Mouse (Mus musculus): ENCODE measurements around the gene Golph3.

DNA sequence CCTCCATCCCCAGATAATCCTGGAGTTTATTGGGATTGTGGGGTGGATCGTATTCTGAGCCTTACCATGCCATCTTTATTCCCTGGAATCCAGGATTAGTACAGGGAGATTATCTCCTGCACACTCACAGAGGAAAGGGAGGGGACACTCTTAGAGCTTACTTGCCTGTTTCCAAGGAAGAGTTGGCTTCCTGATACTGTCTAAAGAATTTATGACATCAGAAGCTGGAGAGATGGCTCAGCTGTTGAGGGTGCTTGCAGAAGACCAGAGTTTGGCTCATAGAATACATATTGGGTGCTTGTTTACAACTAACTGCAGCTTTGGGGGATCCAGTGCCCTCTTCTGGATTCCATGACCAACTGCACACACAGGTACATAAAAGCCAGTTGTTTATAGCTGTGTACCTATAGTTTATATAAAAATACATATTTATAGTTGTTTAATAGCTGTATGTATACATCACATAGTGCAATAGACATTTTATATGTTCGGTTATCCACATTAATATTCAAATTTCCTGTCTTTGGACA, 33.1 kb downstream of the Golph3 start:
- TF ChIP-seq CTCF (IDR thresholded peaks at IDR 0.05; ENCODE audit: low read depth) (0 out of 2 replicates have a peak, but pooled peaks have one; percentile 18), EP300 (IDR thresholded peaks at IDR 0.05; ENCODE audit: low read depth) (no peak)

Measured in liver, embryonic 14.5 days (tissue).